Mouse (Mus musculus): ENCODE results near the gene 4930539E08Rik. TPM values are rescaled to one million over a fixed set of nuclear protein-coding genes. Genes with fewer than 3 reads are reported as not detected.

The 4930539E08Rik gene
- polyA plus RNA-seq (2012; rRNA removed), result 31.1 and 47.3 TPM in 2 replicates

- DNase-seq (ENCODE audit: low read depth, low spot score), result no peak
- WGBS, result 39% methylated on average over 12 of the region's 12 CpGs
These were observed at the start of gene 4930539E08Rik for GRCm38 (mm10) chr17:28915060-28915628. 4930539E08Rik (minus strand) TSS chr17:28915324.

DNA sequence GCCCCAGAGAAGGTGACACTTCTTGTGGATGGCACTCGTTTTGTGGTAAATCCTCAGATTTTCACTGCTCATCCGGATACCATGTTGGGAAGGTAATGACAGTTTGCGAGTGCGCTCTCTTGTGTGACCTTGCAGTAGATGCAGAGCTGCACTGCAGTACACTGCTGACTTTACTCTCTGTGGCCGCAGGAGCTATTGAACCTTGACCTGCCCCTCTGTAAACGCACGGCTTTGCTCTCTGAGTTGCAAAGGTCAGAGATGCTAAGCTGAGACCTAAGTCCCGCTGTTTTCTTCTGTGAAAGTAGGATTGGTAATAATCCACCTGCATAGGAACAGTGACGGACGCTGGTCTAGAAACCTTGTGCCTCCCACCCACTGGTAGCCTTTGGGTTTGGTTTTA lies 46.5 kb upstream of the 4930539E08Rik start:
- no peak for DNase-seq (ENCODE audit: low read depth, low spot score)
- WGBS, result 81% methylated on average over 10 of the region's 10 CpGs

- 66% methylated on average over 10 of the region's 10 CpGs for WGBS
- DNase-seq (ENCODE audit: low read depth, low spot score), result no peak
These were observed 45.5 kb upstream of the 4930539E08Rik start for GRCm38 (mm10) chr17:28960597-28960996.

GRCm38 (mm10) chr17:28954416-28954815 lies 39.3 kb upstream of the 4930539E08Rik start:
- DNase-seq (ENCODE audit: low read depth, low spot score), result no peak
- WGBS, result 93% methylated on average over 9 of the region's 9 CpGs

DNA sequence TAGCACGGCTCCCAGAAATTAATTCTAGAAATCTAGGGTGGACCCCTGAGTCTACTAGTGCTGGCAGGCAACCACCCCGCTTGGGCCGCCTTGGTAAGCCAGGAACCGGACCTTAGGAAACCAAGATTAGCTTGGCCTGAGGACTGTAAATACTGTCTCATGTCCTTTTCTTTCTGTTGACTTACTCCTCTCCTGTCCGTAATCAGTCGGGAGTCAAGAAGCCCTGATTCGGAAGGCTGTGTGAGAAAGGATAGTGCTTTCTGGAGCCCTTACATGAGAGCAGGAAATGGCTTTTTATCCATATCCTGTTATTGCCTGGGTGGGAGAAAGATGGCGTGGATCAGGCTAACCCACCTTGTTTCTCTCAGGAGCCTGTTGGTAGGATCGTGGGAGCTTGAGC lies 38.1 kb upstream of the 4930539E08Rik start:
- no peak for DNase-seq (ENCODE audit: low read depth, low spot score)
- WGBS, result under 1% methylated on average over 9 of the region's 9 CpGs

DNA sequence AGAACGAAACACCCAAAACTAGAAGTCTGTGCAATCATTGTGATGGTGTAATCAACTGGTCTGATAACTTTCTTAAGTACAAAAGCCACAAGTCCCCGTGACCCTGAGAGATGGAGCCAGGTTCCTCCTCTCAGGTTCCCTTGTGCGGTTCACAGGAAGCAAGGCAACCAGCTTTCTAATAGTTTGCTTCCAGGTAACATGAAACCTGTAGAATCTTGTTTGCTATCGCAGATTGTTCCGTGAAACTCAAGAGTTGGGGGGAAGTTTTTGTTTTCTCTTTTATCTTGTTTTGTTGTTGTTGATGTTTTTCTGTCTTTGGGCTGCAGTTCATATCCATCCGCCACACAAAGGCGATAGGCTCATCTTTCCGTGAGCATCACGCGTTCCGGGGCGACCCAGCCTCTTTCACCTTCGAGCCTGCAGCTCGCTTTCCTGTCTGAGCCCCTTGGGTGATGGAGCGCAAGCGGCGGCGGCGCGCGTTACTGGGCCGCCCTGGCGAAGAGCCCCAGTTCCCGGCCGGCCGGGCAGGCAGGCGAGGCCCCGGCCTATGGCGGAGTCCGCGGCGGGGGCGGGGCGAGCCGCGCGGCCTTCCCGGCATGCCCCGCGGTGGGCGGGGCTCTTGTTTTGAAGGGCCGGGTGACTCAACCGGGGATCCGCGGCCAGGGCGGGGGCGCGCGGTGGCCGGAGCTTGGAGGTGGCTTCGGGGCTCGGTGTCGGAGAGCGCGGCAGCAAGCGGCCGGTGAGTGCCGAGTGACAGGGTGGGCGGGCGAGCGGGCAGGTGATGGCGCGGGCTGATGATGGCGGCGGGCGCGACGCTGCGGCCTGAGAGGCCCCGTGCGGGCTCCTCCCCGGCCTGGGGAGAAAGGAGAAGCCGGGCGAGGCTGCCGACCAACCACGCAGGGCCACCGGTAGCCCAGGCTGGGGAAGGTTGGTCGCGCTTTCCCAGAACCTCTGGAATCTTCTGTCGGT lies 37.0 kb upstream of the 4930539E08Rik start, which contains the start of gene Kctd20:
TSS of gene Kctd20 (plus strand) at position 120 of the 969 bp plus-strand sequence.
- under 1% methylated on average over 75 of the region's 80 CpGs for whole genome bisulfite sequencing
- peak; percentile 65 for DNase-seq (ENCODE audit: low read depth, low spot score)

DNA sequence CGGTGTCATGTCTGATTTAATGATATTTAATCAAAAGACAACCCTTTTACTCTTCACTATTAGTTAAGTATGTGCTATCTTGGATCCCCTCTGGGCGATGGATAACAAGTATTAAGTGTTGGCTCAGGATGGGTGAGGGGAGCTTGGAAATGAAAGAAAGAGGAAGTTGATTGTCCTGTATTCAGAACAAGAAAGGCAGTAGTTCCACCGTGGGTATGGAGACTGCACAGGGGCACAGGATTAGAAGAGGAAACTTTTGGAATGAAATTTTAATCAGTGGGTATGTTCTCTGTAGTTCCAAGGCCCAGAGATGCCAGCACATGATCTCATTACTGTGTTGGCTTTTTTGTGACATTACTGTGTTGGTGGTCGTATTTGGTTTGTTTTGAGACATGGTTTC lies 35.6 kb upstream of the 4930539E08Rik start:
- 73% methylated on average over 4 of the region's 4 CpGs for WGBS
- no peak for DNase-seq (ENCODE audit: low read depth, low spot score)

DNA sequence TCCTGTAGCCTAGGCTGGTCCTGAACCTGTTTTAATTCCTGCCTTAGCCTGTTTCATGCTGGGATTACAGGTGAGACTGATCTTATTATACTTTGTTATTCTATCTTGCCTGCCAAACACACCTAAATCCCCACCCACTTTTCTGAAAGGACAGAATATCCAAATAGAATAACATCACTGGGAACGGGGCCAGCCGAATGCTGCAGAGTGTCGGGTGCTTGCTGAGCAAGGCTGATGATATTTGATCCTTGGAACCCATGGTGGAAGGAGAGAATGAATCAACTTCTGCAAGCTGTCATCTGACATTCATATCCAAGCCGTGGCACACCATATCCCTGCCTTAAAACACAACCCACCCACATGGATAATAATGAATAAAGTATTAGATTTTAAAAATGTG lies 33.5 kb upstream of the 4930539E08Rik start:
- 34% methylated on average over 4 of the region's 4 CpGs for WGBS
- DNase-seq (ENCODE audit: low read depth, low spot score), result no peak

- whole genome bisulfite sequencing, result 92% methylated on average over 19 of the region's 19 CpGs
- DNase-seq (ENCODE audit: low read depth, low spot score), result no peak
These were observed 32.2 kb upstream of the 4930539E08Rik start for GRCm38 (mm10) chr17:28947011-28947939.

DNA sequence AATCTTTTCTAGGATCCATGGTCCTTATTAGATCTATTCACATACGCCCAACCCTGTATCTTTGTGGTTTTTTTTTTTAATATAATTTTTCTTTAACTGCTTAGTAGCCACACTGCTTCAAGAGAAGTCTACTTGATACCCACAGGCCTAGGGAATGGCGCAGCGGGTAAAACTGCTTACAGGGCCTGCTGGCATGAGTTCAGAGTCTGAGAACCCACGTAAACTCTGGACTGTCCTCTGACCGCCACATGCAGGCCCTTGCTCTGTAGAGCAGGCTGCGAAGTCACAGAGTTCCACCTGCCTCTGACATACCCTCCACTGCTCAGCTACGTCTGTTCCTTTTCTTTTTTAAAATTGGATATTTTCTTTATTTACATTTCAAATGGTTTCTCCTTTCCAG lies 29.4 kb upstream of the 4930539E08Rik start:
- DNase-seq (ENCODE audit: low read depth, low spot score), result no peak
- 91% methylated on average over 7 of the region's 7 CpGs for WGBS

- no peak for DNase-seq (ENCODE audit: low read depth, low spot score)
- 82% methylated on average over 7 of the region's 7 CpGs for WGBS
These were observed 28.6 kb upstream of the 4930539E08Rik start, which contains the start of gene Pxt1 for GRCm38 (mm10) chr17:28943740-28944139. Pxt1 (minus strand) TSS chr17:28943840.

- WGBS, result 78% methylated on average over 10 of the region's 11 CpGs
- DNase-seq (ENCODE audit: low read depth, low spot score), result no peak
These were observed 27.0 kb upstream of the 4930539E08Rik start for GRCm38 (mm10) chr17:28942101-28942500.

- 84% methylated on average over 25 of the region's 25 CpGs for WGBS
- DNase-seq (ENCODE audit: low read depth, low spot score), result no peak
These were observed 25.8 kb upstream of the 4930539E08Rik start for GRCm38 (mm10) chr17:28940776-28941555.

DNA sequence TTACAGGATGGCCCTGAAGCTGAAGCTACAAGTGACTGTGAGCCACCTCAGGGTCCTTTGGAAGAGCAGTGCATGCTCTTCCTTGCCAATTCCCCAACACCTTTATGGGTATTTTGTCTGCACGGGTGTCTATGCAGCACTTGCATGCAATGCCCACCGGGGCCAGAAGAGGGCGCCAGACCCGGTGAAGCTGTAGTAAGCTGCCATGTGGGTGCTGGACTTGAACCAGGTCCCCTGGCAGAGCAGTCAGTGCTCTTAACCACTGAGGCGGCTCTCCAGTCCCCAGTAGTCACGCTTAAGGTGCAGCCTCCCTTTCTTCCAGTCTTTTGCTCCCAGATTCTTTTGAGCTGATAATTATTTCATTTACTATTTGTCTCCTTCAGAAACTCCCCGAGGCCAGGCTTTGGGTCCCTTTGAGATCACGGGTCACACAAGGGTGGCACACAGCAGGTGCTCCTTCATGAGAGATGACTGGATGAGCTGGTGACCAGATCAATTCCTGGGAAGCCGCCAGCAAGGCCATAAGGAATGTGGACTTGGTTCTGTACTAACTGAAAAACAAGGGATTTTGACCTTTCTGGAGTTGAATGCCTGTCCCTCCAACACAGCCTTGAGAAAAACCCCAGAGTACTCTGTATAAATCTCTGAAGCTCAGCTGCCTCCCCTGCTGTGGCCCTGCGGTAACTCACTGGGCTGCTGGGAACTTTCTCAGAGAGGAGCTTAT lies 21.7 kb upstream of the 4930539E08Rik start:
- 83% methylated on average over 10 of the region's 10 CpGs for WGBS
- no peak for DNase-seq (ENCODE audit: low read depth, low spot score)

- 91% methylated on average over 7 of the region's 7 CpGs for WGBS
- DNase-seq (ENCODE audit: low read depth, low spot score), result no peak
These were observed 21.0 kb upstream of the 4930539E08Rik start for GRCm38 (mm10) chr17:28936133-28936532.

- DNase-seq (ENCODE audit: low read depth, low spot score), result no peak
- WGBS, result 69% methylated on average over 19 of the region's 19 CpGs
These were observed 19.2 kb upstream of the 4930539E08Rik start for GRCm38 (mm10) chr17:28934120-28934916.

DNA sequence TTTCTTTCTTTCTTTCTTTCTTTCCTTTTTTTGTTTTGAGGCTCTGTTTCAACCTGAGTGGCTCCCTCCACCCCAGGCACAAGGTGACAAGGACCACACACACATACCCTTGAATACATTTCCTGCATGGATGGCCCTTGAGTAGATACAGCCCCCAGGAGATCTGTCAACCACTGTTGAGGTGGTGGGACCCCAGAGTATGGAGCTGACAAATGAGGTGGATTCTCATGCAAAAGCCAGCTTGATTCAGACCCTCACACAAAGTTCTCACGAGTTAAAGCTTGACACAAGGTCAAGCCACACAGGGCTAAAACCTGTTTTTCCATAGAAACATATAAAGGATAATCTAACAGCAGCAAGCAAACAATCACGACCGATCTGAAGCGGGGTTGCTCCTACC lies 17.1 kb upstream of the 4930539E08Rik start:
- DNase-seq (ENCODE audit: low read depth, low spot score), result no peak
- WGBS, result 78% methylated on average over 4 of the region's 4 CpGs
